Mouse (Mus musculus) stomach, embryonic 14.5 days (tissue): ENCODE measurements around the gene Stk38. TPM values are rescaled to one million over a fixed set of nuclear protein-coding genes. Genes with fewer than 3 reads are reported as not detected.

Source experiments
- ATAC-seq: fragments of 200-750 bp; cut with Nextera tagmentation; 2 replicates; pipeline ENCODE4 v1.8.0; 2017; ENCODE audit warnings: low read depth, moderate TSS enrichment; ENCODE audit not compliant: insufficient number of reproducible peaks, insufficient read depth, low FRiP score
- H3K27ac ChIP-seq: fragments of 300-500 bp; sonication (generic); 2 replicates; pipeline ENCODE4 v1.5.1; 2014; ENCODE audit warnings: mild to moderate bottlenecking, low read length, moderate library complexity, mixed read lengths
- H3K27me3 ChIP-seq: fragments of 300-500 bp; sonication (generic); 2 replicates; pipeline ENCODE4 v1.6.1; 2014; ENCODE audit warnings: low read length, control low read depth, mixed read lengths; ENCODE audit not compliant: control insufficient read depth, insufficient read depth
- H3K36me3 ChIP-seq: fragments of 300-500 bp; sonication (generic); 2 replicates; pipeline ENCODE4 v1.6.1; 2014; ENCODE audit warnings: mild to moderate bottlenecking, control low read depth, low read length, moderate library complexity, mixed read lengths; ENCODE audit not compliant: control insufficient read depth, insufficient read depth
- H3K4me1 ChIP-seq: fragments of 300-500 bp; sonication (generic); 2 replicates; pipeline ENCODE4 v1.6.1; 2014; ENCODE audit warnings: low read length, control low read depth, mixed read lengths; ENCODE audit not compliant: control insufficient read depth, insufficient read depth
- H3K4me2 ChIP-seq: fragments of 300-500 bp; sonication (generic); replicated peaks from 2 replicates; pipeline ENCODE4 v1.6.1; 2014; ENCODE audit warnings: low read depth, low read length, control low read depth
- H3K4me3 ChIP-seq: fragments of 300-500 bp; sonication (generic); 2 replicates; pipeline ENCODE4 v1.5.1; 2014; ENCODE audit warnings: low read depth, low read length, control low read depth
- H3K9ac ChIP-seq: fragments of 300-500 bp; sonication (generic); replicated peaks from 2 replicates; pipeline ENCODE4 v1.6.1; 2014; ENCODE audit warnings: low read depth, mild to moderate bottlenecking, control low read depth, low read length, moderate library complexity, mixed read lengths
- H3K9me3 ChIP-seq: fragments of 300-500 bp; sonication (generic); 2 replicates; pipeline ENCODE4 v1.6.1; 2016; ENCODE audit warnings: low read depth, low read length, control low read depth; ENCODE audit not compliant: control insufficient read depth
- WGBS: fragments of 180-500 bp; shearing (Covaris S2); extraction: QIAGEN DNeasy Blood & Tissue Kit; methylation state at CpG from one replicate; pipeline ENCODE4 v1.1.7; 2014; 5-methylcytosine and 5-hydroxymethylcytosine counted together
- polyA plus RNA-seq: library from polyadenylated mRNA; unstranded; fragments of >200 nt; fragmentation: Nextera tagmentation; extraction: Ambion mirVana; gene quantifications from 2 replicates; pipeline ENCODE4 v1.2.1, GENCODE M21; 2014

Stk38 gene
- polyA plus RNA-seq, 1 experiment from 2014 or later = 121 TPM

DNA sequence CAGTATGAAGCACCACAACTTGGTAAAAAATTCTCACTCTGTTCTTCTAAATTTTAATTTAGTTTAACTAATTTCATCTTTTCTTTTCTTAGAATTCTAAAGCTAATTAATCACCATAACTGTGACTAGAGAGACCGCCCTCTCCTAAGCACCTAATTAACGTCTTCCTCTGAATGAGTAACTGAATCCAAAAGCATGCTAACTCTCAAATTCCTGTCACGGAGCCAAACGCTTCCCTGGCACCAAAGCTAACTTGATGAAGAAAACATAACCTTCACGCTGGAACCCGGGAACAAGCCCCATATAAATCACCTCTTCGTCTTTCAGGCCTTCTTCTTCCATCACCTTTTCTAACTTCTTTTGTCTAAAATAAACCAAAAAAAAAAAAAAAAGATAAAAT lies 15.7 kb downstream of the Stk38 start:
- H3K9ac ChIP-seq = no peak overlapping the region
- H3K4me1 ChIP-seq = no peaks in the 10 kb centered on the region
- peaks cover 45% of the 10 kb centered on the region for H3K36me3 ChIP-seq
- H3K9me3 ChIP-seq = no peaks in the 10 kb centered on the region
- no peak overlapping the region for H3K27ac ChIP-seq
- H3K4me3 ChIP-seq = no peak overlapping the region
- H3K27me3 ChIP-seq = no peaks in the 10 kb centered on the region
- 53% methylated on average over 7 of the region's 7 CpGs for WGBS
- ATAC-seq = no peak
- H3K4me2 ChIP-seq = no peak overlapping the region

DNA sequence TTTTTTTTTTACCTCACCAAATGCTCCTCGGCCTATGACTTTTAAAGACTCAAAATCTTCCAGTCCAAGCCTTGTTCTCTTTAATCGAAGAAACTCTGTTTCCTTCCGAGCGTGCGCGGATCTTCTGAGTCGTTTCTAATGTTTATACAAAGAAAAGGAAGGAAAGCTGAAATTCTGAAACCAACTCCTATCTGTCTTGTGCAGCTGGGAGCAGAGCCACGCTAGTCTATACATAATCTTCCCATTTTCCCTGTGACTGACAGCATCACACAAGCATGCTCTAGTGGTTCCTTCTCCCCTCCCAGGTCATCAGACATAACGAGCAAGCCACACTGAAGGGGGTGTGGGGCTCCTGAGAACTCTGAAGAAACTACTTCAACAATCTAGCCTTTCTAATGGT lies 16.5 kb downstream of the Stk38 start:
- no peaks in the 10 kb centered on the region for H3K4me1 ChIP-seq
- no peaks in the 10 kb centered on the region for H3K9me3 ChIP-seq
- H3K27me3 ChIP-seq = no peaks in the 10 kb centered on the region
- H3K27ac ChIP-seq = no peak overlapping the region
- H3K4me2 ChIP-seq = no peak overlapping the region
- no peak overlapping the region for H3K9ac ChIP-seq
- no peak for ATAC-seq
- peaks cover 48% of the 10 kb centered on the region for H3K36me3 ChIP-seq
- H3K4me3 ChIP-seq = no peak overlapping the region
- 63% methylated on average over 9 of the region's 9 CpGs for WGBS

DNA sequence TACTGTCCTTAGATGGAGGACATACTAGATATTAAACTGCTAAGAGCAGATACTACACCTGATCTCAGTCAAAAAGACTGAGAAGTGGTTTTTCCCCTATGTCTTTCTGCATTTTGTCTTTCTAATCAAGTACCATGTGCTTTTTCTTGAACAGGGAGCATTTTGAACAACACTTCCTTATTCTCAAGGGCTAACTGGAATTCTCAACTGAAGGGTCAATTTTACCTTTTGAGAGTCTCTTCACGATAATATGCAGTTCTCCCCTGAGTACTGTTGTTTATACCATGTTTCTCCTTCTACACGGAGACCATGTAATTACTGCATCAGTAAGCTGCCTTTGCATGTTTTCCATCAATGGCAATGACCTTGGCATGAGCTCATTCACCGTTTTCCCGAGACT lies 17.7 kb downstream of the Stk38 start:
- H3K4me3 ChIP-seq = no peak overlapping the region
- H3K4me1 ChIP-seq = no peaks in the 10 kb centered on the region
- H3K36me3 ChIP-seq = peaks cover 51% of the 10 kb centered on the region
- no peak overlapping the region for H3K27ac ChIP-seq
- WGBS = 76% methylated on average over 4 of the region's 4 CpGs
- ATAC-seq = no peak
- H3K9ac ChIP-seq = no peak overlapping the region
- H3K27me3 ChIP-seq = no peaks in the 10 kb centered on the region
- no peaks in the 10 kb centered on the region for H3K9me3 ChIP-seq
- H3K4me2 ChIP-seq = no peak overlapping the region

DNA sequence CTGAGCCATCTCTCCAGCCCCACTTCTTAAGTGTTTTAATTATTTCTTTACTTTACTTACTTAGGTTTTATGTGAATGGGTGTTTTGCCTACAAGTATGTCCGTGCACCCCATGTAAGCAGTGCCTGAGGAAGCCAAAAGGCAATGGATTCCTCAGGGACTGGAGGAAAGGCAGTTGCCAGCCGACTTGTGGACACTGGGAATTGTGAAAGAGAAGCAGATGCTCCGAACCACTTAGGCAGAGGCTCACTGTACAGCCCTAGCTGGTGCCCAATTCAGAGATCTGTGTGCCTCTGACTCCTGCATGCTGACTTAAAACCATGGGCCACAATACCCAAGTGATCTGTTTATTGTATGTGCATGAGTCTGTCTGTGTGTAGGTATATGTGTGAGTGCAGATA lies 18.8 kb downstream of the Stk38 start:
- H3K36me3 ChIP-seq = peaks cover 51% of the 10 kb centered on the region
- H3K9ac ChIP-seq = no peak overlapping the region
- H3K27ac ChIP-seq = no peak overlapping the region
- no peak overlapping the region for H3K4me3 ChIP-seq
- no peak overlapping the region for H3K4me2 ChIP-seq
- ATAC-seq = no peak
- no peaks in the 10 kb centered on the region for H3K9me3 ChIP-seq
- H3K27me3 ChIP-seq = no peaks in the 10 kb centered on the region
- WGBS = 82% methylated on average over 3 of the region's 3 CpGs
- H3K4me1 ChIP-seq = no peaks in the 10 kb centered on the region

DNA sequence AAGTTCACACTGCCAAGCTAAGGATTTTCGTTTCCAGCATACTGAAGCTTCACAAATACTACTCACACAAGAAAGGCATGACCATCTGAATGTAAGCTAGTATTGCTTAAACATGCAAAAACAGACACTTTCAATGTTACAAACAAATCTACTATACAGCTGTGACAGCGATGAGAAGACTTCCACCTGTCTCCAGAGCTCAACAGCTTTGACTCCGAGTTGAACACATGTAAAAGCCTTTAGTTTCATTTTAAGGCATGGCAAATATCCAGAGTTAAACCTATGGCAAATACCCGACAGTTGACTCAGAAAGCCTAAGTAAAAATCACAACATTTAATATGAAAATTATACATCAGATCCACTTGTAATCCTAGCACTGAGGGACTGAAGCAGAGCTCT lies 19.5 kb downstream of the Stk38 start:
- H3K4me3 ChIP-seq = no peak overlapping the region
- no peak overlapping the region for H3K9ac ChIP-seq
- no peaks in the 10 kb centered on the region for H3K27me3 ChIP-seq
- peaks cover 52% of the 10 kb centered on the region for H3K36me3 ChIP-seq
- 64% methylated on average over 4 of the region's 4 CpGs for WGBS
- no peaks in the 10 kb centered on the region for H3K4me1 ChIP-seq
- H3K9me3 ChIP-seq = no peaks in the 10 kb centered on the region
- no peak overlapping the region for H3K27ac ChIP-seq
- no peak for ATAC-seq
- no peak overlapping the region for H3K4me2 ChIP-seq

DNA sequence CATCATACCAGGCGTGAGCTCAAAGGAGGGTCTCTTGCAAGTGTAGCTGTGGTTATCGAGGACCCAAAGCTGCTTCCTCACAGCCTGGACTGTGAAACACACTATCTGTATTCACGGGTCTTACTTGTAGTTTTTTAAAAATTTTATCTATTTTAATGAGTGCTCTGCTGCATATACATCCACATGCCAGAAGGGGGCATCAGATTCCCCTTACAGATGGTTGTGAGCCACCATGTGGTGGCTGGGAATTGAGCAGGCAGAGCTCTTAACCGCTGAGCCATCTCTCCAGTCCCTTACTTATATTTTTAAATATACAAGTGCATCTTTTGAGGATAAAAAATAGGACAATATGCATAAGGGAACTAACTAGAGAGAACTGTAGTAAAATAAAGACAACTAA lies 20.1 kb downstream of the Stk38 start:
- Histone ChIP-seq H3K4me1 (no peaks in the 10 kb centered on the region), H3K27ac (no peak overlapping the region), H3K4me3 (no peak overlapping the region), H3K36me3 (peaks cover 57% of the 10 kb centered on the region), H3K4me2 (no peak overlapping the region), H3K9me3 (no peaks in the 10 kb centered on the region), H3K9ac (no peak overlapping the region), H3K27me3 (no peaks in the 10 kb centered on the region)
- WGBS = 57% methylated on average over 4 of the region's 4 CpGs
- ATAC-seq = no peak

DNA sequence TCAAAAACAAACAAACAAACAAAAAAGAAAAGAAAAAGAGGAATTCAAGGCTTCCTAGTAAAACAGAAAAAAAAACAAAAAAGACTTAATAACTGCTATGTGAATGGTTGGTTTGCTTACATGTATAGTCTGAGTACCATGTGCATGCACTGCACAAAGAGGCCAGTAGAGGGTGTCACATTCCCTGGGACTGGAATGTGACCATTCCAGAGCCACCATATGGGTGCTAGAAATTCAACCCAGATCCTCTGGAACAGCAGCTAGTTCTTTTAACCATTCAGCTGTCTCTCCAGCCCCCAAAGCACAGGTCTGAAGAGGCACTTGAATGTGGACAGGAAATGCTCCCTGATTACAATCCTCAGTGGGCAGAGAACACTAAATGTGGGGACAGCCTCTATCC lies 21.0 kb downstream of the Stk38 start:
- ATAC-seq = no peak
- Histone ChIP-seq H3K9ac (no peak overlapping the region), H3K27me3 (no peaks in the 10 kb centered on the region), H3K4me1 (no peaks in the 10 kb centered on the region), H3K4me2 (no peak overlapping the region), H3K36me3 (peaks cover 59% of the 10 kb centered on the region), H3K27ac (no peak overlapping the region), H3K9me3 (no peaks in the 10 kb centered on the region), H3K4me3 (no peak overlapping the region)

DNA sequence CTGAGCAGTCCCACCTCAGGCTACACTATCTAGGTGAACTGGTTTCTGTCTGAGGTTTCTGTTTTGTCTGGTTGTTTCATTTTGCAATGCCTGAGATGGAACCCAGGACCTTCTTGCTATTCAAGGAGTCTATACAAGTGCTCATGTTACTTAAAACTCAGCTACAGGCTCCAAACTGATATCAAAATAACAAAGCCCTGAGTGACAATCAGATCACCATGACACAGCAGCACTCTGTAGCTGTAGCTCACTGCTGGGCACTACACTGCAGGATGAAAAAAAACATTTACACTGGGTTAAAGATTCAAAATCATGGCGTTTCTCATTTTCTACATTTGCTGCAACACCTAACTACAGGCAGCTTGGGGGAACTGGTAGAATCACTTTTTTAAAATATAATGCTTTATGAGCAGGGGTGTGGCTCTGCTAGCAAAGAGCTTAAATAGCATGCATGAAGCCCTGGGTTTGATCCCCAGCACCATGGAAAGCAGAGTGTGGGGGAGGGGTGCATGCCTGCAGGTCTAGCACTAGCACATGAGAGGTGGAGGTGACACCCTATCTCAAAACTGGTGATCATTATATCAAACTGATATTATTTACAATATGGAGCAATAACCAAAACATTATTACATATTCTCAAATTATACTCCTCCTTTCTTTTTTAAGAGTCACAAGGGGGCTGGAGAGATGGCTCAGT lies 22.9 kb downstream of the Stk38 start:
- no peaks in the 10 kb centered on the region for H3K4me1 ChIP-seq
- H3K4me2 ChIP-seq = no peak overlapping the region
- no peak for ATAC-seq
- no peaks in the 10 kb centered on the region for H3K9me3 ChIP-seq
- H3K9ac ChIP-seq = no peak overlapping the region
- 70% methylated on average over 1 of the region's 1 CpGs for WGBS
- no peak overlapping the region for H3K27ac ChIP-seq
- H3K36me3 ChIP-seq = peaks cover 52% of the 10 kb centered on the region
- H3K27me3 ChIP-seq = no peaks in the 10 kb centered on the region
- no peak overlapping the region for H3K4me3 ChIP-seq

DNA sequence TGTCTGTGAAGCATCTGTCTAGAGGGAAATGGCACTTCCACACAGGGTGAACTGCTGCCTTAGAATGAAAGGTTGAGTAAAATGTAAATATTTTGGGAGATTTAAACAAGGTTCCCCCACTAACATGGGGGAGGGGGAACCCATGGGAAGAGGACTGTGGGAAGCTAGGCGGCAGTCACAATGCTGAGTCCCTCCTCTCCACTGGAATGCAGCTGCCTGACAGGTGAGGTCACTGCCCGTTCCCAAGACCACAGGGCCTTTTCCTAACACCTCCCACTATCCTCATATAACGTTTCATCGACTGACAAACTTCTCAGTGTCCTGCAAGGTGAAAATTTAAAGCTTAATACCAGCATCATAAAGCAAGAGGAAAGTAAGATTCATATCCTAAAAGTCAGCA lies 25.2 kb downstream of the Stk38 start:
- H3K4me3 ChIP-seq = no peak overlapping the region
- no peaks in the 10 kb centered on the region for H3K27me3 ChIP-seq

More for the DNA sequence above, 25.2 kb downstream of the Stk38 start:
- Histone ChIP-seq H3K36me3 (peaks cover 54% of the 10 kb centered on the region), H3K9ac (no peak overlapping the region), H3K4me1 (no peaks in the 10 kb centered on the region), H3K27ac (no peak overlapping the region), H3K9me3 (no peaks in the 10 kb centered on the region), H3K4me2 (no peak overlapping the region)
- no peak for ATAC-seq
- 12% methylated on average over 4 of the region's 4 CpGs for WGBS
